Mouse (Mus musculus) C2C12 (cell line): ENCODE data around the gene Tmem131l.

ENCODE experiments used
- CTCF ChIP-seq: IDR thresholded peaks from one replicate; pipeline ENCODE4 v1.5.1; 2011; ENCODE audit not compliant: control insufficient read depth, insufficient read depth, insufficient read length
- MAX ChIP-seq: IDR thresholded peaks from one replicate; pipeline ENCODE4 v1.6.1; 2011; ENCODE audit warnings: mild to moderate bottlenecking, control low read depth
- USF1 ChIP-seq: IDR thresholded peaks from one replicate; pipeline ENCODE4 v1.6.1; 2011; ENCODE audit warnings: low read depth, mild to moderate bottlenecking, control low read depth, moderate library complexity

- TF ChIP-seq CTCF (no peak), MAX (no peak), USF1 (no peak)
These were observed 1.8 kb downstream of the Tmem131l start for GRCm38 (mm10) chr3:84038126-84038525.
